Mouse (Mus musculus): ENCODE data around the gene Slamf6.
A peak's percentile ranks its signal among the peaks of the same experiment; 100 is the strongest.

Slamf6 gene

DNA sequence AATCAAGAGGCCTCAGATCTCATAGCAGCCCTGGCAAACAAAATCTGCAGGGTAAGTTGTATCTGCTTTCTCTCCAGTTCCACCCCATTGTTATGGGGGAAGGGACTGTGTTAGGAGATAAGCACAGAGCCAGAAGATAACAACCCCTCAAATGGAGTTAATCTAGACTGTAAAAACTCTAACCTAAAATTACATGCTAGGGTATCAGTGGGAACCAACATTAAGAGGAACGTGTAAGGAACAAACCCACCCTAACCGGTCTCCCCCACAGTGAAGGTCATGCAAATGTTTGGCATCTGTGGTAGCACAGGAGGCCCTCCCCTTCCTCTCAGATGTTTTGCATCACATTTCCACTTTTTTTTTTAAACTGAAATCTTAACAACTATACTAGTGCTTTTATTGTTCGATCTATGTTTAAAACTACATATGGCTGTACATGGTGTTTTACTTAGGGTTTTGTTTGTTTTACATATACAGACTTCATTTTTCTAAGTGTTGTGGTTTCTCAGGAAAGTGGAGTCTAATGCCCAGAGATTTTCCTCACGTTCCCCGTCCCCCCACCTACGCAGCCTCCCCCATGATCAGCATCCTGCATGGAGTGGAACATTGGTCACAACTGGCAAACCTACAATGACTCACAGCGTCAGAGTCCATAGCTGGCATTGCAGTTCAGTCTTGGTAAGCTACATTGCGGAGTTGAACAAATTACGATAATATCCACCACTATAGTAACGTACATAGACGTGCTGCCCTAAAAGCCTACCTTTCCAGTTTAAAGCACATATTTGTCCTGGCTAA is 77.8 kb downstream of the Slamf6 start:
- DNase-seq (ENCODE audit: low spot score): no peak

DNA sequence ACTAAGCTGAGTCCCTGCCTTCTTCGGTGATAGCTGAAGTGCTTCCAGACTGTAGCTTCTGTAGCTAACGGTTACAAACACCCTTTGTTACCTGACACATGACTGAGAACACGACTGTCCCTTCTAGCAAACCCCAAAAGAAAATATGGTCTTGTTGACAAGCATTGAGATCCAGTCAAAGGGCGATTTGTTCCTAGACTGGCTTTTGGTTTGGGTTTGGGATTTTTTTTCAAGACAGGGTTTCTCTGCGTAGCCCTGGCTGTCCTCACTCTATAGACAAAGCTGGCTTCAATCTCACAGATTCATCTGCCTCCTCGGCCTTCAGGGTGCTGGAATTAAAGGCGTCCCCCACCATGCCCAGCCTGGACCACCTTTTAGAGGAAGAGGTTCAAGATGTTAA is 79.4 kb downstream of the Slamf6 start:
- DNase-seq (ENCODE audit: low spot score): no peak

DNA sequence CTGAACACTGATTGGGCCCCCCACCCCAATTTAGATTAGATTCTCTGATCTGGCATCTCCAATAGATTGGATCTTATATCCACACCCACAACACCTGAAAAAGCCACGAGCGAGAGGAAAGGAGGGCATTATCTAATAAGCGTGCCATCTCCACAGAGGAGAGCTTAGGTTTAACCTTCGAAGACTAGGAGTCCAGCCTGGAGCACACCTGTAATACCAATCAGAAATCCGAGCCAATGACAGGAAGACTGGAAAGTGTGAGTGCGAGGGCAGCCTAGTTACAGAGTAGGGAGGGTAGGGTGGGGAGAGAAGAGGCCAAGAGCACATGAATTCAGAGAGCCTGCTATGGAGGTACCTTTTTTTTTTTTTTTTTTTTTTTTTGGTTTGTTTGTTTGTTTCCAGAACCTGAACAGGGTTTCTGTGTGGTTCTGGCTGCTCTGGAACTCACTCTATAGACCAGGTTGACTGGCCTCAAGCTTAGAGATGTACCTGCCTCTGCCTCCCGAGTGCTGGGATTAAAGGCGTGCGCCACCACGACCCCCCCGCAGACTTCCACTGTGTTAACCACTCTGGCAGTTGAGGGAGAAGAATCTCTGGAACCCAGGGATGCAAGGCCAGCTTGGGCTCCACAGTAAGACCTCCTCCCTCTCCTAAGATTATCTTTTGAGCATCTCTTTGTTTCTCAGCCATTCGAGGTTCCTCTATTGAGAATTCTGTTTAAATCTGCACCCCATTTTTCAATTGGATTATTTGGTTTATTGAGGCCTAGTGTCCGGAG is 81.7 kb downstream of the Slamf6 start:
- no peak for DNase-seq (ENCODE audit: low spot score)

DNA sequence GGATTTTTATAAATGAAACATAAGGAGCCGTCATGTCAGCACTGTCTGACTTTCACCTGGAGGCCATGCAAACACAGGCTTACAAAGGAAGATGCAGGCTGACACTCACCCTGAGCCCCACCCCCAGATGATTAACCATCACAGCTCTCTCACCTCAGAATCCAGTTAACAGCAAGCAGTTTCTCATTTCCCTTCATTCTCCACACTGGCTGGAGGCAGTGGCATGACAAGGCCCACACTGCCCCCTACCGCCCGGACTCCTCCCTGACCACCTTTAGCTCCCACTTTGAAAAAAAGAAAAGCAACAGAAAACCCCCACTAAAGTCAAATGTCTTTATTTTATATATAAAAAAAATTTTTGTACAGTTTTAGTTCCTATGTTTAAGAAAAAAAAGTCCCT is 83.3 kb downstream of the Slamf6 start:
- peak; percentile 78 for DNase-seq (ENCODE audit: low spot score)

DNA sequence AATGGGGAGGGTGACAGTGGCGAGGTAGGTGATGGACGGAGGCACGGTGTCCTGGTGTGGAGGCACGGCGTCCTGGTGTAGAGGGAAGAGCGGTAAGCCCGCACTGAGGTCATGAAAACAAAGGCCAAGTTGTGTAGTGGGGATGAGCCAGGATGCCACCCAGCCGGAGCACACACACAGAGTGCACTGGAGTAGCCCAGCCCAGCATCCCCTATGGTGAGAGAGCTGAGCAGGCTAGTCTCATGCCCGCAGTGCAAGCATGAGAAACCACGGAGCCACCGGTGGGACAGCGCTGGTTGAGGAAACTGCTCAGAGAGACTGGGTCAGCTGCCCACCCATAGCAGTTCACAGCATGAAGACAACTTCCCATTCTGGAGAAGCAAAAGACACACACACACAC is 84.3 kb downstream of the Slamf6 start:
- DNase-seq (ENCODE audit: low spot score): no peak

Data from layer of hippocampus, adult 11-12 months (tissue).